Mouse (Mus musculus) CH12.LX (cell line): Measurements from ENCODE around the gene Usp36. TPM values are rescaled to one million over a fixed set of nuclear protein-coding genes. Genes with fewer than 3 reads are reported as not detected.
A peak's percentile ranks its signal among the peaks of the same experiment; 100 is the strongest.

Source experiments
- DNase-seq: peaks from one replicate; pipeline ENCODE4 v3.0.0-alpha.2; 2013; ENCODE audit errors: extremely low read depth
- H3K27ac ChIP-seq: 2 replicates; pipeline ENCODE4 v1.5.1; 2012; ENCODE audit warnings: low read depth, mild to moderate bottlenecking, control low read depth, moderate library complexity; ENCODE audit not compliant: insufficient read depth
- H3K27me3 ChIP-seq: replicated peaks from 2 replicates; pipeline ENCODE3; 2012; ENCODE audit warnings: inconsistent platforms
- H3K36me3 ChIP-seq, 2 experiments: replicated peaks in 1 of 2; 2 replicates each; pipeline versions ENCODE3 to v1.6.1; 2012; ENCODE audit warnings: inconsistent platforms in 1 of 2, low read length in 1 of 2, mild to moderate bottlenecking in 1 of 2, mixed read lengths in 1 of 2, moderate library complexity in 1 of 2; ENCODE audit not compliant: control insufficient read depth in 1 of 2, insufficient read depth in 1 of 2
- H3K4me1 ChIP-seq, 2 experiments: 2 replicates each; pipeline ENCODE4 v1.6.1; 2012; ENCODE audit warnings: inconsistent platforms in 1 of 2, moderate library complexity in 1 of 2; ENCODE audit not compliant: insufficient read depth in 2 of 2, control insufficient read depth in 1 of 2
- H3K4me2 ChIP-seq: 2 replicates; pipeline ENCODE4 v1.6.1; 2012; ENCODE audit warnings: low read depth, mild to moderate bottlenecking, control low read depth; ENCODE audit not compliant: poor library complexity, insufficient read depth, severe bottlenecking
- H3K4me3 ChIP-seq, 3 experiments: fragments of 150-350 bp in 1 of 3; sonication (generic) in 1 of 3; replicated peaks in 1 of 3; 2 replicates each; pipeline versions ENCODE3 to v1.5.1; 2011 to 2012; ENCODE audit warnings: low read depth in 2 of 3, low read length in 2 of 3, mild to moderate bottlenecking in 2 of 3, moderate library complexity in 2 of 3, control low read depth in 1 of 3, improper control_type of control experiment in 1 of 3, inconsistent platforms in 1 of 3, mixed read lengths in 1 of 3; ENCODE audit not compliant: poor library complexity in 1 of 3
- H3K79me2 ChIP-seq: replicated peaks from 2 replicates; pipeline ENCODE4 v1.6.1; 2012; ENCODE audit warnings: mild to moderate bottlenecking, moderate library complexity; ENCODE audit not compliant: control insufficient read depth, poor library complexity, insufficient read depth, severe bottlenecking; ENCODE audit errors: extremely low read depth
- H3K9ac ChIP-seq: 2 replicates; pipeline ENCODE4 v1.6.1; 2012; ENCODE audit warnings: low read depth, mild to moderate bottlenecking, control low read depth, moderate library complexity; ENCODE audit not compliant: insufficient read depth
- H3K9me3 ChIP-seq: replicated peaks from 2 replicates; pipeline ENCODE3; 2012; ENCODE audit warnings: low read length, inconsistent platforms, mixed read lengths
- BHLHE40 ChIP-seq: IDR thresholded peaks from 2 replicates; pipeline ENCODE4 v1.6.1; 2011; ENCODE audit warnings: mild to moderate bottlenecking, low read depth, low read length, improper control_type of control experiment
- CHD2 ChIP-seq: IDR thresholded peaks from 2 replicates; pipeline ENCODE4 v1.6.1; 2011; ENCODE audit warnings: low read length, improper control_type of control experiment
- CTCF ChIP-seq, 2 experiments: IDR thresholded peaks in 1 of 2; conservative IDR thresholded peaks in 1 of 2; 2 replicates each; pipeline ENCODE4 v1.5.1; 2011 to 2012; ENCODE audit warnings: low read depth in 2 of 2, low read length in 2 of 2, improper control_type of control experiment in 1 of 2, inconsistent platforms in 1 of 2, mild to moderate bottlenecking in 1 of 2, moderate library complexity in 1 of 2
- E2F4 ChIP-seq: IDR thresholded peaks from 2 replicates; pipeline ENCODE4 v1.6.1; 2011; ENCODE audit warnings: low read depth, low read length, improper control_type of control experiment; ENCODE audit not compliant: insufficient replicate concordance
- ELF1 ChIP-seq: IDR thresholded peaks from 2 replicates; pipeline ENCODE4 v1.6.1; 2014; ENCODE audit warnings: low read depth, mild to moderate bottlenecking, inconsistent platforms, low read length, improper control_type of control experiment
- EP300 ChIP-seq: IDR thresholded peaks from 2 replicates; pipeline ENCODE4 v1.6.1; 2011; ENCODE audit warnings: low read length, improper control_type of control experiment
- IRF4 ChIP-seq: IDR thresholded peaks from 2 replicates; pipeline ENCODE4 v1.6.1; 2014; ENCODE audit warnings: low read depth, mild to moderate bottlenecking, inconsistent platforms, low read length, improper control_type of control experiment
- JUN ChIP-seq: IDR thresholded peaks from 2 replicates; pipeline ENCODE4 v1.6.1; 2011; ENCODE audit warnings: low read depth, mild to moderate bottlenecking, low read length, improper control_type of control experiment, moderate library complexity; ENCODE audit not compliant: insufficient read depth
- KAT2A ChIP-seq: IDR thresholded peaks from 2 replicates; pipeline ENCODE4 v1.6.1; 2012; ENCODE audit warnings: low read length, improper control_type of control experiment, inconsistent platforms; ENCODE audit not compliant: insufficient replicate concordance
- MAFK ChIP-seq: IDR thresholded peaks from 2 replicates; pipeline ENCODE4 v1.6.1; 2011; ENCODE audit warnings: low read length, improper control_type of control experiment; ENCODE audit not compliant: insufficient replicate concordance
- MEF2A ChIP-seq: IDR thresholded peaks from 2 replicates; pipeline ENCODE4 v1.6.1; 2014; ENCODE audit warnings: low read depth, mild to moderate bottlenecking, inconsistent platforms, low read length, improper control_type of control experiment, borderline replicate concordance
- MXI1 ChIP-seq: IDR thresholded peaks from 2 replicates; pipeline ENCODE4 v1.6.1; 2011; ENCODE audit warnings: mild to moderate bottlenecking, low read depth, low read length, improper control_type of control experiment
- MYC ChIP-seq: IDR thresholded peaks from 2 replicates; pipeline ENCODE4 v1.6.1; 2011; ENCODE audit warnings: low read depth, mild to moderate bottlenecking, improper control_type of control experiment, low read length
- PAX5 ChIP-seq: IDR thresholded peaks from 2 replicates; pipeline ENCODE4 v1.6.1; 2012; ENCODE audit warnings: low read length, inconsistent platforms, mixed read lengths
- POLR2A ChIP-seq: IDR thresholded peaks from 2 replicates; pipeline ENCODE4 v1.6.1; 2011; ENCODE audit warnings: low read depth, mild to moderate bottlenecking, improper control_type of control experiment, low read length
- POLR2AphosphoS2 ChIP-seq: IDR thresholded peaks from 2 replicates; pipeline ENCODE4 v1.6.1; 2011; ENCODE audit warnings: low read depth, low read length, improper control_type of control experiment
- SIN3A ChIP-seq: IDR thresholded peaks from 2 replicates; pipeline ENCODE4 v1.6.1; 2012; ENCODE audit warnings: low read length, improper control_type of control experiment, inconsistent platforms
- TBP ChIP-seq: conservative IDR thresholded peaks from 2 replicates; pipeline ENCODE4 v1.6.1; 2011; ENCODE audit warnings: low read depth, low read length, improper control_type of control experiment
- TCF12 ChIP-seq: IDR thresholded peaks from 2 replicates; pipeline ENCODE4 v1.6.1; 2014; ENCODE audit warnings: low read depth, mild to moderate bottlenecking, inconsistent platforms, low read length, improper control_type of control experiment
- UBTF ChIP-seq: IDR thresholded peaks from 2 replicates; pipeline ENCODE4 v1.6.1; 2012; ENCODE audit warnings: low read depth, mild to moderate bottlenecking, inconsistent platforms, low read length, improper control_type of control experiment, moderate library complexity
- USF1 ChIP-seq: IDR thresholded peaks from 2 replicates; pipeline ENCODE4 v1.6.1; 2014; ENCODE audit warnings: low read depth, mild to moderate bottlenecking, inconsistent platforms, low read length, improper control_type of control experiment
- ZC3H11A ChIP-seq: IDR thresholded peaks from 2 replicates; pipeline ENCODE4 v1.6.1; 2012; ENCODE audit warnings: low read depth, mild to moderate bottlenecking, inconsistent platforms, low read length, improper control_type of control experiment
- ZKSCAN1 ChIP-seq: IDR thresholded peaks from 2 replicates; pipeline ENCODE4 v1.6.1; 2012; ENCODE audit warnings: low read depth, inconsistent platforms, low read length, improper control_type of control experiment, borderline replicate concordance
- ZMIZ1 ChIP-seq: IDR thresholded peaks from 2 replicates; pipeline ENCODE4 v1.6.1; 2012; ENCODE audit warnings: low read depth, mild to moderate bottlenecking, inconsistent platforms, low read length, improper control_type of control experiment
- ZNF384 ChIP-seq: IDR thresholded peaks from 2 replicates; pipeline ENCODE4 v1.6.1; 2012; ENCODE audit warnings: low read depth, low read length, improper control_type of control experiment, inconsistent platforms
- dilution Hi-C: fragments of 300-500 bp; cut with MboI; formaldehyde crosslinking; loops from 2 replicates; pipeline ENCODE4 v1.14.3; 2020; ENCODE audit warnings: low sequenced_read_pairs; ENCODE audit not compliant: extremely low pct_unique_long_range_greater_than_20kb, extremely low pct_ligation_motif_present
- in situ Hi-C: fragments of 300-500 bp; cut with MboI; formaldehyde crosslinking; loops from 3 replicates; pipeline ENCODE4 v1.14.3; 2019; ENCODE audit warnings: low sequenced_read_pairs, low pct_ligation_motif_present, low pct_unique_long_range_greater_than_20kb, mixed read lengths
- polyA plus RNA-seq: library from polyadenylated mRNA; unstranded; fragments of >175 nt; gene quantifications from 2 replicates; pipeline ENCODE4 v1.2.1, GENCODE M21; 2012; ENCODE audit warnings: low read depth; ENCODE audit not compliant: insufficient read length
- total RNA-seq, 2 experiments: library from RNA; depleted of rRNA; stranded (reverse); fragments of 300-350 nt in 1 of 2; fragments of >200 nt in 1 of 2; gene quantifications; 2 replicates each; pipeline ENCODE4 v1.2.3; 2012 to 2014

Usp36 gene
- total and polyA plus RNA-seq, 3 experiments: 10.7 to 42.6 (median 19.5) TPM

- H3K27ac ChIP-seq: no peak overlapping the region
- dilution Hi-C loops: no loop called here
These were observed 71.0 kb downstream of the Usp36 start for GRCm38 (mm10) chr11:118219066-118219465.

GRCm38 (mm10) chr11:118216468-118216867, 73.6 kb downstream of the Usp36 start:
- TF ChIP-seq PAX5 (no peak), CHD2 (peak; percentile 38; the same call in 1 of the 2 replicates), ZMIZ1 (0 out of 2 replicates have a peak, but pooled peaks have one; percentile 59)
- peak overlapping the region in 1 of 3 experiments; percentile 31 for H3K4me3 ChIP-seq
- H3K4me2 ChIP-seq: peak overlapping the region; percentile 88
- peak overlapping the region; percentile 88 for H3K27ac ChIP-seq
- DNase-seq: no peak
- dilution Hi-C loops (no loop called here), in situ Hi-C loops (loop anchor here (5.0 to 10.0 kb wide), 2 partner anchors 109 to 352 kb away; partner anchors contain the start of gene Tmem235)
- H3K4me1 ChIP-seq: peaks cover 37 to 87% of the 10 kb centered on the region in 2 experiments
- peaks cover 0 to 48% of the 10 kb centered on the region in 2 experiments for H3K36me3 ChIP-seq
- peaks cover 7% of the 10 kb centered on the region for H3K79me2 ChIP-seq
- peak overlapping the region; percentile 15; the same call in 1 of the 2 replicates for H3K9ac ChIP-seq
- H3K27me3 ChIP-seq: no peaks in the 10 kb centered on the region
- no peaks in the 10 kb centered on the region for H3K9me3 ChIP-seq

More at GRCm38 (mm10) chr11:118219066-118219465, 71.0 kb downstream of the Usp36 start:
- Histone ChIP-seq H3K79me2 (peaks cover 7% of the 10 kb centered on the region), H3K4me1 (peaks cover 40 to 97% of the 10 kb centered on the region in 2 experiments), H3K9ac (no peak overlapping the region), H3K4me3 (no peak overlapping the region), H3K27me3 (no peaks in the 10 kb centered on the region), H3K9me3 (no peaks in the 10 kb centered on the region), H3K36me3 (peaks cover 0 to 70% of the 10 kb centered on the region in 2 experiments), H3K4me2 (no peak overlapping the region)
- no peak for DNase-seq
- in situ Hi-C loops: loop anchor here (5.0 to 10.0 kb wide), 2 partner anchors 112 to 354 kb away; partner anchors contain the start of gene Tmem235
- TF ChIP-seq SIN3A (no peak), TCF12 (no peak)

- Histone ChIP-seq H3K4me2 (peak overlapping the region; percentile 88), H3K79me2 (peaks cover 10% of the 10 kb centered on the region), H3K36me3 (peaks cover 0 to 44% of the 10 kb centered on the region in 2 experiments), H3K9ac (peak overlapping the region; percentile 52), H3K9me3 (no peaks in the 10 kb centered on the region), H3K4me3 (peak overlapping the region in 1 of 3 experiments; percentile 1), H3K27ac (peak overlapping the region; percentile 88), H3K4me1 (peaks cover 37 to 85% of the 10 kb centered on the region in 2 experiments), H3K27me3 (no peaks in the 10 kb centered on the region)
- in situ Hi-C loops (loop anchor here (5.0 to 10.0 kb wide), 2 partner anchors 109 to 351 kb away; partner anchors contain the start of gene Tmem235), dilution Hi-C loops (no loop called here)
- DNase-seq: peak; percentile 78
- TF ChIP-seq EP300 (peak; percentile 76), TCF12 (peak; percentile 93), MEF2A (peak; percentile 90), USF1 (no peak), TBP (peak; percentile 68), JUN (no peak; the same call in 1 of the 2 replicates), KAT2A (no peak), MAFK (no peak), E2F4 (no peak), MXI1 (peak; percentile 57; the same call in 1 of the 2 replicates), BHLHE40 (peak; percentile 69), MYC (peak; percentile 80), ZKSCAN1 (no peak), IRF4 (peak; percentile 98), CTCF (conservative IDR thresholded peaks at IDR 0.05 in 1 of 2, IDR thresholded peaks at IDR 0.05 in 1 of 2; ENCODE audit: low read depth in 2 of 2, low read length in 2 of 2) (no peak), SIN3A (peak; percentile 75; the same call in 1 of the 2 replicates), ZNF384 (no peak), POLR2AphosphoS2 (no peak), ZC3H11A (no peak), POLR2A (no peak), UBTF (0 out of 2 replicates have a peak, but pooled peaks have one; percentile 78), ELF1 (no peak)
These were observed 74.1 kb downstream of the Usp36 start for GRCm38 (mm10) chr11:118215928-118216458.
